Mouse (Mus musculus): Measurements from ENCODE around the gene Stkld1. TPM values are rescaled to one million over a fixed set of nuclear protein-coding genes. Genes with fewer than 3 reads are reported as not detected.

The Stkld1 gene
- polyA plus RNA-seq, 1 experiment from 2014 or later = 0.17 TPM

DNA sequence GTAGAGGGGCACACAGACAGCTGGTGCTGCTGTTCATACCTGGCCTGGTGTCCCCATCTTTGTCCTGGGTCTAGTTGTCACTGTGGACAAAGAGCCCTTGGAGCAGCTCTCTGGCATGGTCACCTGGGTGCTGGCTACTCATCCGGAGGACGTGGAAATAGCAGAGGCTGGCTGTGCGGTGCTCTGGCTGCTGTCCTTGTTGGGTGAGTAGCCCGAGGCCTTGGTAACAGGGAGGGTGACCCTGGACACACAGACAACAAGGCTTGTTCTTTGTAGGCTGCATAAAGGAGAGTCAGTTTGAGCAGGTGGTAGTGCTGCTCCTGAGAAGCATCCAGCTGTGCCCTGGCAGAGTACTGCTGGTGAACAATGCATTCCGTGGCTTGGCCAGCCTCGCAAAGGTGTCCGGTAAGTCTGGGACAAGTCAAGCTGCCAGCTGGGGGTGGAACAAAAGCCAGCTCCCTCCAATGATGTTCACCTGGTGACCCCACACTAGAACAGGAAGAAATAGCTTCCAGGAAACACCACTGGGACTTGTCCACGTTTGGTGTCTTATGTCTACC lies 17.6 kb downstream of the Stkld1 start:
- peaks cover 15% of the 10 kb centered on the region for H3K36me3 ChIP-seq (ENCODE audit: control insufficient read depth, insufficient read depth, low read length)
- WGBS = 92% methylated on average over 8 of the region's 8 CpGs
- no peak for DNase-seq (ENCODE audit: low spot score)

DNA sequence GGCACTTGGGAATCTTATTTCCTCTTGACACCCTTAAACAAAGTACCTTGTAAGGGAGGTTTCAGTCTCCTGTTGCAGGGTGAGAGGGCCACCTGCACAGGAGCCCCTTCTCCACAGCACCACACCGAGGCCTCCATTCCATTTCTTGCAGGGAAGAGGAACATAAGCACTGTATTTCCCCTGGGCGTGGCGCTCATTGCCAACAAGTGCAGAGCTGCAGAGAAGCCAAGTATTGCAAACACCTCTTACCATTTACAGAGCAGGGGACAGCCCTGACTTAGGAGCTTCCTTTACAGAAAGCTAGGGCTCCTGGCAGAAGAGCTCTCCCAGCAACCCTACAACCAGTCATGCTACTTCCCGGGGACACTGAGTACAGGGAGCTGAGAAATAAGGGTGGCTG lies 18.3 kb downstream of the Stkld1 start:
- DNase-seq (ENCODE audit: low spot score) (no peak), ATAC-seq (ENCODE audit: insufficient read depth, low FRiP score, low TSS enrichment) (no peak)
- Histone ChIP-seq H3K27ac (ENCODE audit: low read depth, low read length) (no peak overlapping the region), H3K27me3 (ENCODE audit: control insufficient read depth, insufficient read depth, low read length) (no peaks in the 10 kb centered on the region), H3K9me3 (ENCODE audit: control insufficient read depth, low read length) (no peaks in the 10 kb centered on the region), H3K9ac (ENCODE audit: low read length) (no peak overlapping the region), H3K4me1 (ENCODE audit: control insufficient read depth, insufficient read depth, low read length) (no peaks in the 10 kb centered on the region), H3K36me3 (ENCODE audit: control insufficient read depth, insufficient read depth, low read length) (peaks cover 17% of the 10 kb centered on the region), H3K4me2 (ENCODE audit: low read depth) (no peak overlapping the region), H3K4me3 (ENCODE audit: low read depth, low read length) (no peak overlapping the region)
- WGBS = 95% methylated on average over 4 of the region's 4 CpGs

More for the DNA sequence above, 17.6 kb downstream of the Stkld1 start:
- H3K9me3 ChIP-seq (ENCODE audit: control insufficient read depth, low read length) = no peaks in the 10 kb centered on the region
- no peak overlapping the region for H3K9ac ChIP-seq (ENCODE audit: low read length)
- H3K4me2 ChIP-seq (ENCODE audit: low read depth) = no peak overlapping the region
- H3K27me3 ChIP-seq (ENCODE audit: control insufficient read depth, insufficient read depth, low read length) = no peaks in the 10 kb centered on the region
- H3K27ac ChIP-seq (ENCODE audit: low read depth, low read length) = no peak overlapping the region
- no peaks in the 10 kb centered on the region for H3K4me1 ChIP-seq (ENCODE audit: control insufficient read depth, insufficient read depth, low read length)
- no peak for ATAC-seq (ENCODE audit: insufficient read depth, low FRiP score, low TSS enrichment)
- no peak overlapping the region for H3K4me3 ChIP-seq (ENCODE audit: low read depth, low read length)

DNA sequence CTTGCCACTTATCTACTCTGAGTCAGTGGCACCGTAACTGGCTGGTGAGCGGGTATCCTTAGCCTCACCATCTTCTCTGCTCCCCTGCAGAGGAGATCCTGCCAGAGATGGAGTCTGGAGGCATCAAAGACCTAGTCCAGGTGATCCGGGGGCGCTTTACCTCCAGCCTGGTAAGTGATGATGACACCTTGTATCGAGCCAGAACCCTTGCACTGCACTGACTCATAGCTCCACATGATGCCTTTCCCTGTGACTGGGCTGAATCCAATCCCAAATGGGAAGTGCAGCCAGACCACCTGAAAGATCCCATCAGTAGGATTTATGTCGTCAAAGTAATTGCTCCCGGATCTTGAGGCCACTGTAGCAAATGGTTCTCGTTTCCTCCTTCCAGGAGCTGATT lies 19.0 kb downstream of the Stkld1 start:
- H3K9ac ChIP-seq (ENCODE audit: low read length) = no peak overlapping the region
- WGBS = 91% methylated on average over 8 of the region's 8 CpGs
- H3K4me1 ChIP-seq (ENCODE audit: control insufficient read depth, insufficient read depth, low read length) = no peaks in the 10 kb centered on the region
- no peak for DNase-seq (ENCODE audit: low spot score)
- no peaks in the 10 kb centered on the region for H3K27me3 ChIP-seq (ENCODE audit: control insufficient read depth, insufficient read depth, low read length)
- no peaks in the 10 kb centered on the region for H3K9me3 ChIP-seq (ENCODE audit: control insufficient read depth, low read length)
- ATAC-seq (ENCODE audit: insufficient read depth, low FRiP score, low TSS enrichment) = no peak
- no peak overlapping the region for H3K27ac ChIP-seq (ENCODE audit: low read depth, low read length)
- peaks cover 17% of the 10 kb centered on the region for H3K36me3 ChIP-seq (ENCODE audit: control insufficient read depth, insufficient read depth, low read length)
- no peak overlapping the region for H3K4me3 ChIP-seq (ENCODE audit: low read depth, low read length)
- H3K4me2 ChIP-seq (ENCODE audit: low read depth) = no peak overlapping the region

DNA sequence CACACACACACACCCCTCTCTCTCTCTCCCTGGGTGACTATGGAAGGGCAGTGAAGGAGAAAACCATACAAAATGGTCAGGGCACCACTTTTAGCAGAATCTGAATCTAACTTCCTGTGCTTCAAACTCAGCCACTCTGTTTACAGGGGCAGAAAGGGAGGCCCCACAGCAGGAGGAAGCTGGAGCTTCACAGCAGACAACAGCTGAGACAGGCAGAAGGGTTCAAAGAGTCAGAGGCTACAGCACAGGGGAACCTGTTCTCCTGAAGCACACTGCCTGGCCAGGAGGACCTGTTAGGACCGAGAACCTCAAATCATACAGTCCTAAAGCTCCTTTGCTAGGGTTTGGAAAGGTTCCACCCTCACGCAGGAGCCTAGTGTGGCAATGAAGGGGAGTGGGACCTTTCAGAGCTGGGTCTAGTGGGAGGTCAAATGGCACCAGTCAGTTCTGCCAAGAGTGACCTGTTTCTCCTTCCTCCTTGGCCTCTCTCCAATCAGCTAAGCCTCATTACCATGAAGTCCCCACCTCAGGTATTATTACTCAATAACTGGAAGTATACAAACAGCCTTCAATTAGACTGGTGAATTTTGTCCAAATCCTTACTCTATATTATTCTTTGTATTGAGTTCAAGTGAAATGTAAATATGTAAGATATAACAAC lies 21.0 kb downstream of the Stkld1 start:
- Histone ChIP-seq H3K4me2 (ENCODE audit: low read depth) (no peak overlapping the region), H3K4me1 (ENCODE audit: control insufficient read depth, insufficient read depth, low read length) (no peaks in the 10 kb centered on the region), H3K9me3 (ENCODE audit: control insufficient read depth, low read length) (no peaks in the 10 kb centered on the region), H3K9ac (ENCODE audit: low read length) (no peak overlapping the region), H3K27ac (ENCODE audit: low read depth, low read length) (no peak overlapping the region), H3K4me3 (ENCODE audit: low read depth, low read length) (no peak overlapping the region), H3K27me3 (ENCODE audit: control insufficient read depth, insufficient read depth, low read length) (no peaks in the 10 kb centered on the region), H3K36me3 (ENCODE audit: control insufficient read depth, insufficient read depth, low read length) (peaks cover 17% of the 10 kb centered on the region)
- no peak for ATAC-seq (ENCODE audit: insufficient read depth, low FRiP score, low TSS enrichment)
- 89% methylated on average over 2 of the region's 2 CpGs for WGBS
- no peak for DNase-seq (ENCODE audit: low spot score)

DNA sequence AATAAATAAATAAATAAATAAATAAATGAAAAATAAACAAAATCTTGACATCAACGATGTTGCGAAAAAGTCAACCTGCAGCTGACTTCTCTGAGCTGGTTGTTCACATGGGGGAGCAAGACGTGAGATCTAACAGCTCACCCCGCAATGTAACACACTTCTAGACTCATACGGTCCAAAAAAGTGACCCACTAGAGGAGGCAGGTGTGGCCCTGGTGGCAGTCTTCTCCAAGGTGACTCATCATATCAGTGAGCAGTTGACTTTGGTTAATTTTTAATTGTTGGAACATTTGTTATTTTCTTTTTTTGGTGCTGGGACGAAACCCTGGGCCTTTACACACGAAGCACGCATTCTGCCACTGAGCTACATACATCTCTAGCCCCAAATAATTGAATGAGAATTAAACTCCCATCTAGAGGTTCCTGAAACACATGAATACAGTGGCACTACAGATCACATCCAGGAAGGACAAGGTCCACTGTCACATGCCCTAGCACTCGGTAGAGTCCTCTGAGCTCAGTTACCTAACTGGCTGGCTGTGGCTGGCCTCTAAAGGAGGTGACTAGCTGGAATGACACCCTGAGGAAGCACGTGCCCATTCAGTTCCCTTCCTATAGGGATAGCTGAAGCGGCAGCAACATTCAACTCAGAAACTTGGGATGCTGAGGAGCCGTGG lies 23.1 kb downstream of the Stkld1 start:
- WGBS = 96% methylated on average over 12 of the region's 12 CpGs
- H3K27ac ChIP-seq (ENCODE audit: low read depth, low read length) = no peak overlapping the region
- no peaks in the 10 kb centered on the region for H3K9me3 ChIP-seq (ENCODE audit: control insufficient read depth, low read length)
- no peaks in the 10 kb centered on the region for H3K27me3 ChIP-seq (ENCODE audit: control insufficient read depth, insufficient read depth, low read length)
- DNase-seq (ENCODE audit: low spot score) (no peak), ATAC-seq (ENCODE audit: insufficient read depth, low FRiP score, low TSS enrichment) (no peak)
- H3K4me3 ChIP-seq (ENCODE audit: low read depth, low read length) = no peak overlapping the region
- H3K36me3 ChIP-seq (ENCODE audit: control insufficient read depth, insufficient read depth, low read length) = peaks cover 16% of the 10 kb centered on the region
- no peaks in the 10 kb centered on the region for H3K4me1 ChIP-seq (ENCODE audit: control insufficient read depth, insufficient read depth, low read length)
- H3K4me2 ChIP-seq (ENCODE audit: low read depth) = no peak overlapping the region
- H3K9ac ChIP-seq (ENCODE audit: low read length) = no peak overlapping the region

DNA sequence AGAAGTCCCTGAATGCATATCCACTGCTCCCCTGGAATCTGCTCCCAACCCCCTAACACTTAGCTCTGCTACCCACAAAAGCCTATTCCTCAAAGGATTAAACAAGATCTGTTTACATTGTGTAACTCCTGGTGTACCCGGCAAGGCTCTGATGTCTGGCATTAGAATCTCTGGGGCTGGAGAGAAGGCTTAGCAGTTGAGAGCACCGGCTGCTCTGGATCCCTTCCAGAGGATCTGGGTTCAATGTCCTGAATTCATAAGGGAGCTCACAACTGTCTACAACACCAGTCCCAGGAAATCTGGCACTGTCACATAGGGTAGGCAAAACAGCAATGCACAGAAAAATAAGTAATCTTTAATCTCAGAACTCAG lies 23.6 kb downstream of the Stkld1 start:
- ATAC-seq (ENCODE audit: insufficient read depth, low FRiP score, low TSS enrichment) = no peak
- H3K36me3 ChIP-seq (ENCODE audit: control insufficient read depth, insufficient read depth, low read length) = peaks cover 16% of the 10 kb centered on the region
- H3K27ac ChIP-seq (ENCODE audit: low read depth, low read length) = no peak overlapping the region
- H3K4me1 ChIP-seq (ENCODE audit: control insufficient read depth, insufficient read depth, low read length) = no peaks in the 10 kb centered on the region
- WGBS = 89% methylated on average over 2 of the region's 2 CpGs
- DNase-seq (ENCODE audit: low spot score) = no peak
- H3K27me3 ChIP-seq (ENCODE audit: control insufficient read depth, insufficient read depth, low read length) = no peaks in the 10 kb centered on the region
- H3K9me3 ChIP-seq (ENCODE audit: control insufficient read depth, low read length) = no peaks in the 10 kb centered on the region
- no peak overlapping the region for H3K4me2 ChIP-seq (ENCODE audit: low read depth)
- H3K9ac ChIP-seq (ENCODE audit: low read length) = no peak overlapping the region
- H3K4me3 ChIP-seq (ENCODE audit: low read depth, low read length) = no peak overlapping the region

DNA sequence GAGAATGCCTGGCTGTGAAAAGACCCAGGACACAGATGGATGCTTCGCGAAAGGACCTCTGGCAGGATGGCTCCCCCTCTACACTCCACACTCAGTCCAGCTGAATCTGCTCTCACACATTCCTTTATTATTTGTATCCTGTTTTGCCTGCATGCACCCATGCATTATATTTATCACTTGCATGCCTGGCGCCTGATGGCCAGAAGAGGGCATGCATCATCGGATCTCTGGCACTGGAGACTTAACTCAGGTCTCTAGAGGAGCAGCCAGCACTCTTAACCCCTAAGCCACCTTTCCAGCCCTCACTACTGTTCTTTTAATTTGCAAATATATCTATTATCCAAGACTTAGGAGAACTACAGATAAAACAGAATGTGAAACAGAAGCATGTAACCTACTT lies 26.9 kb downstream of the Stkld1 start:
- ATAC-seq (ENCODE audit: insufficient read depth, low FRiP score, low TSS enrichment) (no peak), DNase-seq (ENCODE audit: low spot score) (no peak)
- H3K4me3 ChIP-seq (ENCODE audit: low read depth, low read length) = no peak overlapping the region
- H3K4me2 ChIP-seq (ENCODE audit: low read depth) = no peak overlapping the region
- H3K9me3 ChIP-seq (ENCODE audit: control insufficient read depth, low read length) = no peaks in the 10 kb centered on the region
- no peaks in the 10 kb centered on the region for H3K27me3 ChIP-seq (ENCODE audit: control insufficient read depth, insufficient read depth, low read length)
- H3K27ac ChIP-seq (ENCODE audit: low read depth, low read length) = no peak overlapping the region
- 84% methylated on average over 4 of the region's 4 CpGs for WGBS
- peaks cover 6% of the 10 kb centered on the region; the same call in 1 of the 2 replicates for H3K4me1 ChIP-seq (ENCODE audit: control insufficient read depth, insufficient read depth, low read length)
- H3K9ac ChIP-seq (ENCODE audit: low read length) = no peak overlapping the region
- H3K36me3 ChIP-seq (ENCODE audit: control insufficient read depth, insufficient read depth, low read length) = peaks cover 5% of the 10 kb centered on the region

DNA sequence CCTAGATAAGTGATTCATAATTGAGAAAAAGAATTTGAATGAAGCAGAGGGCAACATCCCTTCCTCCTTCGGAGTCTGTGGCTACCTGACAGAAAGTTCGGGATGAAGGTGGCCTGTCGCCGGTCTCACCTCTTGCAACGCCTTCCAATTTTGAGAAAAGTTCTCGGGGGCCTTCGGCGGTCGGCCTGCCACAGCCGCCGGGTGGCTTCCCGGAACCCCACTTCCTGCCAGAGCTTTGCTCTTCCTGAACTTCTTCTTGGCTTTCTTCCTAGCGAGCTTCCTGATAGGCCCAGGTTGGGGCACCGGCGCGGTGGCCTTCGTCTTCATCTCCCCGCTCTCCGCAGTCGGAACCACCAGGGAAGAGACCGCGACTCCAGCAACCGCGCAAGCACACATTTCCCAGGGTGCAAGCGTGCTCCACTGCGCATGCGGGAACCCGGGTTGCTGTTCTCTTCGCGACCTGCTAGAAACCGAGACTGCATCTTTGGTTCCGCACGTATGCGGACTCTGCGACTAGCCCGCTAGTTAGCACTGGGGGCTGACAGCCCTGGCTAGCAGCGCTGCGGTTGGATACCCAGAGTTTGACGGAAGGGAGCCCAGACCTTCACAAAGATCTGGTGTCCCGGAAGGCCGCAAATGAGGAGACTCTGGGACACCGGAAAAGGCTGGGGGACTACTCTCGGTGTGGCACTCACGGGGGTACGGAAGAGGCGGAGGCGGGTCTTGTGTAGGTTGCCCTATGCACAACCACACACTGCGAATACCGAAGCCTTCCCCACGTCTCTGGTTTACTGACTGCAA lies 30.3 kb downstream of the Stkld1 start, which contains the start of gene Rexo4:
Rexo4 (minus strand) TSS at position 464 of the 801 bp plus-strand sequence.
- H3K4me2 ChIP-seq (ENCODE audit: low read depth) = peak within 1 kb of the TSS; percentile 82
- H3K4me1 ChIP-seq (ENCODE audit: control insufficient read depth, insufficient read depth, low read length) = peaks cover 6% of the 10 kb centered on the region; the same call in 1 of the 2 replicates
- no peaks in the 10 kb centered on the region for H3K9me3 ChIP-seq (ENCODE audit: control insufficient read depth, low read length)
- H3K36me3 ChIP-seq (ENCODE audit: control insufficient read depth, insufficient read depth, low read length) = peaks cover 3% of the 10 kb centered on the region; the same call in 1 of the 2 replicates
- H3K4me3 ChIP-seq (ENCODE audit: low read depth, low read length) = peak within 1 kb of the TSS; percentile 75
- H3K9ac ChIP-seq (ENCODE audit: low read length) = peak within 1 kb of the TSS; percentile 73
- under 1% methylated on average over 50 of the region's 50 CpGs for WGBS
- H3K27ac ChIP-seq (ENCODE audit: low read depth, low read length) = peak within 1 kb of the TSS; percentile 93
- no peaks in the 10 kb centered on the region for H3K27me3 ChIP-seq (ENCODE audit: control insufficient read depth, insufficient read depth, low read length)
- DNase-seq (ENCODE audit: low spot score) (peak; percentile 95), ATAC-seq (ENCODE audit: insufficient read depth, low FRiP score, low TSS enrichment) (peak; percentile 93)

All from neural tube, embryonic 11.5 days (tissue).